Mouse (Mus musculus): ENCODE measurements around the gene Pla2g4a.

The Pla2g4a gene

DNA sequence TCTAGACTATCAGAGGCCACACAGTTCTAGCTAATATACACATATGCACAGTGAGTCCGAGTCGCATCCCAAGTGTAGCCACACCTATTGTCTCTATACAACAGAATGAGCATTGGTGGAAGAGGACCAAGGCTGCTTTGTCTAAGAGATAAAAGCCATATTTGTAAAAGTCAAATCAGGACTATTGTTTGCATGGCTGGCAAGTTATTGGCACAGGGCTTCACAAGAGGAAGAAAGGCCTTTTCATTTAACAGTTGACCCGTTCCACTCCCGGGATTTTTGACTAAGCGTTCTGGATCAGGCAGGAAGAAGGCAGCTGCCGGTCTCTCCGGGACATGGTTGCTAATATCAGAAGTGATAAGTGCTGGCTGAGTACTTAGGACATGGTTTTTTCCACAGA lies 41.8 kb downstream of the Pla2g4a start:
- Histone ChIP-seq H3K9me3 (ENCODE audit: low read length) (peaks cover 6% of the 10 kb centered on the region; the same call in 1 of the 2 replicates), H3K4me1 (replicated peaks; ENCODE audit: low read depth, low read length) (no peaks in the 10 kb centered on the region), H3K36me3 (ENCODE audit: insufficient read depth, low read length) (no peaks in the 10 kb centered on the region), H3K27me3 (ENCODE audit: insufficient read depth, low read length) (no peaks in the 10 kb centered on the region), H3K4me3 (replicated peaks; ENCODE audit: low read length) (no peak overlapping the region)
- no peak for TF ChIP-seq POU5F1 (IDR thresholded peaks at IDR 0.05; ENCODE audit: borderline replicate concordance, low read length)
- no peak for TF ChIP-seq NANOG (IDR thresholded peaks at IDR 0.05; ENCODE audit: borderline replicate concordance, low read length)
- no peak for TF ChIP-seq CTCF (conservative IDR thresholded peaks at IDR 0.05; ENCODE audit: low read length)

DNA sequence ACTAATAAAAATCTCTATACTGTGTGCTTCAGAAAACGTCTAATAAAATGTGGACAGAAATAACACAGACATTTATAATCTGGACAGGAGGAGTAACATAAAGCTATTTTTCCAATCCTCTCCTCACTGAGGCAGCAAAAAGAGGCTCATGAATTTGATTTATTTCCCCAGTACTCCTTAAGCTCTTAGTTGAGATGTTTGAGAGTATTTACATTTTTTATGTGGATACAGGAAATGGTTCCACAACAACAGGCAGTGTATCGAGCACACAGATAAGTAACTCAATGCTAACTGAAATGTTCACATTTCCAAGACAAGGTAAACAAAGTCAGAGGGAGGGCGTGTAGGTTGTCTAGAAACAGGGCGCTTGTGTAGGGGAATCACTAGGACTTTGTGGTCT lies 48.1 kb downstream of the Pla2g4a start:
- Histone ChIP-seq H3K36me3 (ENCODE audit: insufficient read depth, low read length) (no peaks in the 10 kb centered on the region), H3K4me3 (replicated peaks; ENCODE audit: low read length) (no peak overlapping the region), H3K4me1 (replicated peaks; ENCODE audit: low read depth, low read length) (no peaks in the 10 kb centered on the region), H3K9me3 (ENCODE audit: low read length) (peaks cover 6% of the 10 kb centered on the region; the same call in 1 of the 2 replicates), H3K27me3 (ENCODE audit: insufficient read depth, low read length) (no peaks in the 10 kb centered on the region)
- no peak for TF ChIP-seq POU5F1 (IDR thresholded peaks at IDR 0.05; ENCODE audit: borderline replicate concordance, low read length)

- H3K36me3 ChIP-seq (ENCODE audit: insufficient read depth, low read length) = no peaks in the 10 kb centered on the region
- H3K4me1 ChIP-seq (replicated peaks; ENCODE audit: low read depth, low read length) = no peaks in the 10 kb centered on the region
- H3K27me3 ChIP-seq (ENCODE audit: insufficient read depth, low read length) = no peaks in the 10 kb centered on the region
- TF ChIP-seq POU5F1 (IDR thresholded peaks at IDR 0.05; ENCODE audit: borderline replicate concordance, low read length) (no peak), CTCF (conservative IDR thresholded peaks at IDR 0.05; ENCODE audit: low read length) (no peak), NANOG (IDR thresholded peaks at IDR 0.05; ENCODE audit: borderline replicate concordance, low read length) (no peak)
- peaks cover 6% of the 10 kb centered on the region; the same call in 1 of the 2 replicates for H3K9me3 ChIP-seq (ENCODE audit: low read length)
- no peak overlapping the region for H3K4me3 ChIP-seq (replicated peaks; ENCODE audit: low read length)
These were observed 50.0 kb downstream of the Pla2g4a start for GRCm38 (mm10) chr1:149911050-149911449.

- no peaks in the 10 kb centered on the region for H3K27me3 ChIP-seq (ENCODE audit: insufficient read depth, low read length)
- no peaks in the 10 kb centered on the region for H3K9me3 ChIP-seq (ENCODE audit: low read length)
- no peaks in the 10 kb centered on the region for H3K36me3 ChIP-seq (ENCODE audit: insufficient read depth, low read length)
- H3K4me3 ChIP-seq (replicated peaks; ENCODE audit: low read length) = no peak overlapping the region
- TF ChIP-seq POU5F1 (IDR thresholded peaks at IDR 0.05; ENCODE audit: borderline replicate concordance, low read length) (no peak), CTCF (conservative IDR thresholded peaks at IDR 0.05; ENCODE audit: low read length) (no peak)
- H3K4me1 ChIP-seq (replicated peaks; ENCODE audit: low read depth, low read length) = no peaks in the 10 kb centered on the region
These were observed 63.0 kb downstream of the Pla2g4a start for GRCm38 (mm10) chr1:149898001-149898625.

DNA sequence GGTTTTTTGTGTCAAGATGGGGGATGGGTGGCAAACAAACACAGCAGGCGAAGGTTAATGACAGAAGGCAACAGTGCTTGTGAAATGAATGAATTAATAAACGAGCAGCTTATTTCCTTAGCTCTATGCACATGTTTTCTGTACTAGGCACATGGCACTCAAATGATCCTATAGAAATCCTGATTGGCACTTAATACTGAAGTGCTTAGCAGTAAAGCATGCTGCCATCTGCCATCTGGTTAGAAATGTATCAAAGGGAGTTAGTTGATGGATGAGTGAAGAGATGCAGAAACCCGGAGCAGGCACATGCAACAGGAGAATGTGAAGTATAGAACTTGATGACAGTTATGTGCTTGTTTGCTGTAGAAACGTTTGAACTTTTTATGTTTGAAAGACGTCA lies 64.5 kb downstream of the Pla2g4a start:
- Histone ChIP-seq H3K27me3 (ENCODE audit: insufficient read depth, low read length) (no peaks in the 10 kb centered on the region), H3K9me3 (ENCODE audit: low read length) (no peaks in the 10 kb centered on the region), H3K4me1 (replicated peaks; ENCODE audit: low read depth, low read length) (no peaks in the 10 kb centered on the region), H3K36me3 (ENCODE audit: insufficient read depth, low read length) (no peaks in the 10 kb centered on the region), H3K4me3 (replicated peaks; ENCODE audit: low read length) (no peak overlapping the region)
- TF ChIP-seq POU5F1 (IDR thresholded peaks at IDR 0.05; ENCODE audit: borderline replicate concordance, low read length) = no peak
- TF ChIP-seq NANOG (IDR thresholded peaks at IDR 0.05; ENCODE audit: borderline replicate concordance, low read length) = no peak
- TF ChIP-seq CTCF (conservative IDR thresholded peaks at IDR 0.05; ENCODE audit: low read length) = no peak

GRCm38 (mm10) chr1:149894940-149895339 lies 66.2 kb downstream of the Pla2g4a start:
- Histone ChIP-seq H3K4me1 (replicated peaks; ENCODE audit: low read depth, low read length) (no peaks in the 10 kb centered on the region), H3K4me3 (replicated peaks; ENCODE audit: low read length) (no peak overlapping the region), H3K9me3 (ENCODE audit: low read length) (no peaks in the 10 kb centered on the region), H3K27me3 (ENCODE audit: insufficient read depth, low read length) (no peaks in the 10 kb centered on the region), H3K36me3 (ENCODE audit: insufficient read depth, low read length) (no peaks in the 10 kb centered on the region)
- TF ChIP-seq POU5F1 (IDR thresholded peaks at IDR 0.05; ENCODE audit: borderline replicate concordance, low read length) (no peak), NANOG (IDR thresholded peaks at IDR 0.05; ENCODE audit: borderline replicate concordance, low read length) (no peak)

- Histone ChIP-seq H3K36me3 (ENCODE audit: insufficient read depth, low read length) (no peaks in the 10 kb centered on the region), H3K27me3 (ENCODE audit: insufficient read depth, low read length) (no peaks in the 10 kb centered on the region), H3K9me3 (ENCODE audit: low read length) (no peaks in the 10 kb centered on the region), H3K4me3 (replicated peaks; ENCODE audit: low read length) (no peak overlapping the region), H3K4me1 (replicated peaks; ENCODE audit: low read depth, low read length) (no peaks in the 10 kb centered on the region)
- TF ChIP-seq POU5F1 (IDR thresholded peaks at IDR 0.05; ENCODE audit: borderline replicate concordance, low read length) (no peak), CTCF (conservative IDR thresholded peaks at IDR 0.05; ENCODE audit: low read length) (no peak), NANOG (IDR thresholded peaks at IDR 0.05; ENCODE audit: borderline replicate concordance, low read length) (no peak)
These were observed 67.2 kb downstream of the Pla2g4a start for GRCm38 (mm10) chr1:149893903-149894302.

DNA sequence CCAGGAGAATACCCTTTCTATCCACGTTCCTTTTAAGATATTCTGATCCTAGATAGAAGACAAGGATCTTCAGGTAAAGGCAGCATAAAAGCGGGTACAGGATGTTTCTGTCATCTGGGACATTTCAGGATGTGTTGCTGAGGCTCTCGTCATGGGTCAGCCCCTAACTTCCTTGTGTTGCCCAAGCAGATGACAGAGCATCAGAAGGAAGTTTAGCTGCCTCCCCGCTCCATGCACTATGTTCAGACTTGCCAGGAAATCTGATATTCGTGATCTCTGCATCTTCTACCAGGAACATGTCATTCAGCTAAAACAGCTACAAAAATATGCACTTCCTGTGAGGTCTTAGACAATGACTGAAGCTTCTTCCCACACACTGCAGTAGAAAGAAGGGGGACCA lies 70.0 kb downstream of the Pla2g4a start:
- TF ChIP-seq CTCF (conservative IDR thresholded peaks at IDR 0.05; ENCODE audit: low read length) (no peak), POU5F1 (IDR thresholded peaks at IDR 0.05; ENCODE audit: borderline replicate concordance, low read length) (no peak), NANOG (IDR thresholded peaks at IDR 0.05; ENCODE audit: borderline replicate concordance, low read length) (no peak)
- Histone ChIP-seq H3K4me3 (replicated peaks; ENCODE audit: low read length) (no peak overlapping the region), H3K9me3 (ENCODE audit: low read length) (no peaks in the 10 kb centered on the region), H3K27me3 (ENCODE audit: insufficient read depth, low read length) (no peaks in the 10 kb centered on the region), H3K4me1 (replicated peaks; ENCODE audit: low read depth, low read length) (no peaks in the 10 kb centered on the region), H3K36me3 (ENCODE audit: insufficient read depth, low read length) (no peaks in the 10 kb centered on the region)

- H3K9me3 ChIP-seq (ENCODE audit: low read length) = no peaks in the 10 kb centered on the region
- no peaks in the 10 kb centered on the region for H3K27me3 ChIP-seq (ENCODE audit: insufficient read depth, low read length)
- H3K4me3 ChIP-seq (replicated peaks; ENCODE audit: low read length) = no peak overlapping the region
- TF ChIP-seq NANOG (IDR thresholded peaks at IDR 0.05; ENCODE audit: borderline replicate concordance, low read length) (no peak), CTCF (conservative IDR thresholded peaks at IDR 0.05; ENCODE audit: low read length) (no peak), POU5F1 (IDR thresholded peaks at IDR 0.05; ENCODE audit: borderline replicate concordance, low read length) (no peak)
- H3K4me1 ChIP-seq (replicated peaks; ENCODE audit: low read depth, low read length) = no peaks in the 10 kb centered on the region
- H3K36me3 ChIP-seq (ENCODE audit: insufficient read depth, low read length) = no peaks in the 10 kb centered on the region
These were observed 78.6 kb downstream of the Pla2g4a start for GRCm38 (mm10) chr1:149882419-149883025.

All from E14TG2a.4 (cell line).